Mouse (Mus musculus) heart, postnatal 4 days (tissue): ENCODE measurements at regions not wholly inside any gene's neighbourhood (a gene's known extent, or its start where the extent isn't known, plus 50 kb on each side); places are given as distances from the start of the nearest gene placed in this dataset.
A peak's percentile ranks its signal among the peaks of the same experiment; 100 is the strongest.
"Not testable (repeated sequence)": the region's sequence is repeated elsewhere in the genome, so short reads cannot be mapped to it uniquely, and the experiment has no call there.

ENCODE experiments used
- DNase-seq: peaks from one replicate; pipeline ENCODE4 v3.0.0; 2021

DNA sequence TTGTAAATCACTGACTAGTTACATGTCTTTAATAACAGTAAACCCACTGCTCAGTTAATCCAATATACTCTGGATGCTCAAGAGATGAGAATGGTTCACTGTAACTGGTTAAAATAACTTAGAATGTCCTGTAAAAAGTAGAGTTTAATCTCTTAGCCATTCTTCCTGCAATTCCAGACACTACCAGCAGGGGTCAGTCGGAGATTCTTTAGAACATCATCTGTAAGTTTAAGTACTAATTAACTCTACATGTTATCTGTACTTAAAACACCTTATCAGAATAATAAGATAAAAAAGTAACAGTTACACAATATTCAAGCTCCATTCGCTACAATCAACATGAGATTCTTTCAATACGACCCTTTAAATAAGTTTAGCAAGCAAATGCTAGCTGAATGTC, 58.7 kb upstream of the Olig3 start:
- no peak for DNase-seq

DNA sequence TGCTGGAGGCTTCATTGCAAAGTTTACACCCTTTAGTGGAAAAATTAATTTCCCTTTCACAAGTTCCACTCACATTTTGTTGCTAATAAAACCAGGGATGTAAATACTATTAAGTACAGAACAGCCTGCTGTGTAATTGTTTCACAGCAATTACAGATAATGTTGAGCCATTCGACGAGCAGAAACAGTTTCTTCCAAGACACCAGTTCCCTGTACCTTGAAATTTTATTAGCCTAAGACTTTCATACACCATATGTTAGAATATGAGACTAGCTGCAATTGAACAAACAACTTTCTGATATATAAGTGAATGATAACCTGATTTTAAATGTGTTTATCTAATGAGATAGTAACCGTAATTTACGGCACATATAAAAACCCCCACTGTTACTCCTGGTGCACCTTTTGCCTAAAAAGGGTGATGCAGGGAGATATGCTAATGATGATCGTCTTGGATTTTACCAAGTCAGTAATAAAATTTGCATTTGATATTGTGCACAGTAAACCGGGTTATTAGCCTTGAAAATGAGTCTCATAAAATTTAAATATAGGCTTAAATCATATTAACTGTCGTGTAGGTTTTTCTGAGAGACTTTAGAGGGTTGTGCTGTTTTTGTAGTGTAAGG, 60.8 kb upstream of the Olig3 start:
- DNase-seq: no peak

DNA sequence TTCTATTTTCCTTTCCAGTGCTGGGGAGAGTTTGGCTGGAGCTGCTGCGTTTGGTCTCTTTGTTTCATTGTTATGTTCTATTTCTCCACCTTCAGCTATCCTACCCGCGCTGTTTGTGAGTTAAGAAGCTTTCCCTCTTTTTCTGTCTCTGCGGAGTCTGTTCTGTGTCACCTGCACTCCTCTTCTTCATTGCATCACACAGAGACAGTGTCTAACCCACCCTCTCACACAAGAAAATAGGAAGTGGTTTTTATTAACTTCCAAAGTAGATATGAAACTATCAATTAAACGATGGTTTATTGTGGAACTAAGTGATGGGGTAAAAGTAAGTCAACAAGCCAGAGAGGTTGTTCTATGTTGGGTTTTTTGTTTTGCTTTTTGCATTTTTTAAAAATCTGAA, 64.9 kb upstream of the Olig3 start:
- DNase-seq: no peak

DNA sequence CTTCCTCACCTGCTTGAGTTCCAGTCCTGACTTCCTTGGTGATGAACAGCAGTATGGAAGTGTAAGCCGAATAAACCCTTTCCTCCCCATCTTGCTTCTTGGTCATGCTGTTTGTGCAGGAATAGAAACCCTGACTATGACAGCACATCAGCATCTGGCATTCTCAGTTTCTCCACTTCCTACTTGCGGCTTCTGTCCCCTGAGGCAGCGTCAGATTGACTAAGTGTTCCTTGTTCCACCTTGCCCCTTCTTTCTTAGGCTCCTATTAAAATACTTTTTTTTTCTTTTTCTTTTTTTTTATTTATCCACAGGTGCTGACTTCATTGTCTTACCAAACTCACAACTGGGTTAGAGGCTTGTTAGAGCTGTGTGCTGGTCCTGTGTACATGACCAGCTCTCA, 65.3 kb upstream of the Olig3 start:
- not testable (repeated sequence) for DNase-seq

DNA sequence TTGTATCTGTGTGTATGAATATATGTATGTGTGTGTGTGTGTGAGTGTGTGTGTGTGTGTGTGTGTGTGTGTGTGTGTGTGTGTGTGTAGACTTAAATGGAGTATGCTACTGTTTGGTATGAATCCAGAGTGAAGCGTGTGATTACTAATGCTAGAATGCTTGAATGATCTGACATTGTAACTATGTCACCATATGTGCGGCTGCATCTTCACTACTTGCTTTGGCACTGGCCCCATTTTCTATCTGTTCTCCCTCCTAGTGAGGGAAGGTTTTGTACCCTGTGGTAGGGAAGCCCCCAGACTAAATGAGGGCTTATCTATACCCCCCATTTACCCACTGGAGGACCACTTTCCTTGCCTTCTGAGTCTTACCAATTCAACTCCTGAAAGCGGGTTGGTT, 74.2 kb upstream of the Olig3 start:
- DNase-seq: no peak

DNA sequence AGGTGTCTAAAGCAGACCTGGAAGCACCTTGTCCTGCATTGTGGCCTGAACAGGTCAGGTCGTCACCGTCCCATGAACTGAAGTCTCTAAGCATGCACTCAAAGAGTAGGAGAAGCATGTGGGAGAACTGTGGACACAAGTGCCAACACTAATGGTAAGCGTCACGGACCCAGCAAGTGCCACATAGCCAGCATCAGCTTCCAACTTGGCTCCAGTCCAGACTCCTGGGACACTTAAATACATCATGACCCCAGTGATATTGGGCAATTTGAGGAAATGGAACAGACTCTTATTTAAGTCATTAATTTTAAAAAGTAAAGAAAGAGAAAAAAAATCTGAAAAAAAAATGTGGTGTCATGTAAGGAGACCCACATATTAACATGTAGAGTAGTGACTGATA, 75.3 kb upstream of the Olig3 start:
- no peak for DNase-seq

DNA sequence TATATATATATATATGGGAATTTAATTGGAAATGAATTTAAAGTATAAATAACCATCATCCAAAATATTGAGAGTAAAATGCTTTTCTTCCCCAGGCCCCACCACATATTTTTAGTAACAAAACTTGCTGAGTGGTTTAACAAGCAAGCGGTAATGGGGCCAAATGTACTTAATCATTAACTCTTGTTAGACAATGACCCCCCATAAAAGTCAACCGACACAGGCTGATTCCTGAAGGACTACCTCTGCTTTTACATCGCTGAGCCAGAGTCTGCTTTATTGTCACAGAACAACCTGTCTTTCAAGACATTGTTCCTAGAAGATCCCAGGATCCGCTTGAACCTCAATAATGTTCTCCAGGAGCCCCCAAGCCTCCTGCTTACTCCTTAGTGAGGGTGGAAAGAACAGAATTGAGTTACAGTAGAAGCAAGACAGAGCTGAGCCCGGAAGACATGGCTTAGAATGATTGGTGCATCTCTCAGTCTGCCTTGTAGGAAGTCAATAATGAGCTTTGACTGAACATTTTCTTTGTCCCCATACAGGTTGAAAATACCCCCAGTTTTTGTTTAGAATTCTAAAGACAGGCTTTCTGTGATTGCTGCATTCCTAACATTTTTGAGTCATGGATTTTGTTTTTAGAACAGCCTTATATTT, 78.0 kb upstream of the Olig3 start:
- DNase-seq: no peak

DNA sequence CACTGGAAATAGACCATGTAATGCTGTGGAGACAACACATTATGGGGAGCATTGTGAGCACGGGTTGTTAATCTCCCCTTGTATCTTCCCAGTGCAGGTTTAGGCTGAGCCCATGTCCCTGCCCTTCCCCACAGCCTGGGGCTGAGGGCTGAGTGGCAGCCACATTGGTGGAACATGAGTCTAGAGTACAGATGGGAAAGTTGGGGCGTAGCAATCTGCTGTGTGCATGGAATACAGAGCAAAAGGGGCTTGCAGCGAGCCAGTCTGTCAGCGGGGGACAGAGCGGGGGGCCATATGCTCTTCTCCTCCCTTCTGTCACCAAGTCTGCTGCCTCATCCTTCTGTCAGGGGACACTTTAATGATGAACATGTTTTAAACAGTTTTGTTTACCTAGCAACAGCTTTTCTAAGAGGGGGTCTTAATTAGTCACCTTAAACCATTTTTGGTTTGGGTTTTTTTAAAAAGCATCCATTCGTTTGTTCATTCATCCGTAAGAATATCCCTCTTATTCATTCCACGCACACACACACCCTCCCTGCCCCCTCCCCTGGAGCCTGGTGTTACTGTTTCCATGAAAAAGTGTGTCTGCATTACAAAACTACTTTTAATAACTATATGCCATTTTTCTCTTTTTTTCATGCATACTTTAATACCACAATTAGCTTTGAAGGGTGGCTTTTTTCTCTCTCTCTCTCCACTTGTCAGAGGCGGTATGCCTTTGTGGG, 79.1 kb upstream of the Olig3 start:
- DNase-seq: no peak

DNA sequence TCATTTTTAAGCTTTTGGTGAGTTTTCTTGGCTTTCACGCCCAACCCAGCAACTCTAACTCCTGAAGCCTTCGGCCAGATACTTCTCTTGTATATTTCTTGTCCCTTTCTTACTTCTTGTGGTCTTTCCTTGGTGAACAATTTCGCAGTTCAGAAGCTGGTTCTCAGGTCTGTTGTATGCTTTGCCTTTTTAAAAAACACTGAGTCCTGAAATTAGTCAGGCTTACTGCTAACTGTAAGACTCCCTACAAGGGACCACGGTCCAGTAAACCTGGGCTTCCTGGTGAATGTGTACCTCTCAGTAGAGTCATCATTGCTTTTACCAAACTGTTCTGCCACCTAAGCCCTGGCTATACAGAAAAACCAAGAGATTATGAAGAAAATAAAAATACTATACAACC, 81.3 kb upstream of the Olig3 start:
- no peak for DNase-seq

DNA sequence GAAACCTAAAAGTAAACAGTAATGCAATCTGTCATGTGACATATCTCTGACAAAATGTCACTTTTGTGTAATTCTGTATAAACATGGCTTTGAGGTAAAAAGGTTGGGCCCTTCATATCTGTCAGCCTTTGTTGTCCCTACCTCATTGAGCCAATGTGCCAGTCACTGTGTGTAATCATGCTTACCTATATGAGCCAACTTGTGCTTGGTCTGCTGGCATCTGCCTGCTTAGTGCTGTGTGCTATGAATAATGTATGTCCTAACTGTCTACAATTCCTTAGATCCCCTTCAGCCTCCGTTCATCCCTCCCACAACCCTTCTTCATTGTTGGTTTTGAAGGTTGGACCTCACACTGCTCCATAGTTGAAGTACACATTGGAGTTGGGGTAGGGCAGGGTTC, 86.9 kb upstream of the Olig3 start:
- no peak for DNase-seq

DNA sequence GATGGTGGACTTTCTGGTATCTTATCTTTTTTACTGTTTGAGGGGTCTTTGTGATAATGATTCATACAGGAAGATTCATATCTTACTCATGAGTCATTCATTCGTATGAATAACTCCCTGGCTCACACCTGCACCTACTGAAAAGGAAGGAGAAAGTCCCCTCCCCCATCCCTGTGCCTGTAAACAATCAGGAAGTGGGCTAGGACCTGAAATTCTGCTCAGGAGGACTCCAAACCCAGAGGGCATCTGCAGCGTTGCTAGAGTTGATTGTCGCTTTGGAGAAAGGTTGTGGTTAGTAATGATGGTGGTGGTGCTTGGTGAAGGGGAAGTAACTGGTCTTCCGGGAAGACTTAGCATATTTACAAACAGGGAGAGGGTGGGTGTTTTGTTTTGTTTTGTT, 88.3 kb upstream of the Olig3 start:
- DNase-seq: no peak

DNA sequence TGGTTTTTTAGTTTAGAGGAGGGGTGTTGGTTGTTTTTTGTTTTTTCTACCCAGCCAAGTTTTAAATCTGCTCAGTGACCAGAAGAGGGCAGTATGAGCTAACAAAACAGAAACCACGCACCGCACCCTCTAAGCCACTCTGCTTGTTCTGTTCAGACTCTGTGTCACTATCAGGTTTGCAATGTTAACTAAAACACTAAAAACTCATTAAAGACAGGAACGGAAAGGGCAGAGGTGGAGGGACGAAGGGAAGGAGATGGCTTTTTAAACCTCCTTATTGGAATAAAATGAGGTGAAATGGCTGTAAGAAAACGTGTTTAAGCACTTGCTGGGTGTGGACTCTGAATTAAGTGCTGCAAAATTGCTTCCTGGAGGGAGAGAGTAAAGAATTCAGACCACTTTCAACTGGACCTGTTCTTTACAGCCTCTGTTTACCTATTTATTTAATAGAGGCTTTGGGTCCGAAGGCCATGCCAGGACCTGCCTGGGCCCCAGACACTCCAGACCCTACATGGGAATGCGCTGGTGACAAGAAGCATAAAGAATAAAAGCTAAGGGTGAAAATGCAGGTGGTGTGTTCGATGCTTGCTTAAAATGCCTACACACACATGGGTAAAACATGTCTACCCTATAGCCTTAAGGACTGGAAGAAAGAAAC, 116.1 kb upstream of the Olig3 start:
- DNase-seq: peak; percentile 49

DNA sequence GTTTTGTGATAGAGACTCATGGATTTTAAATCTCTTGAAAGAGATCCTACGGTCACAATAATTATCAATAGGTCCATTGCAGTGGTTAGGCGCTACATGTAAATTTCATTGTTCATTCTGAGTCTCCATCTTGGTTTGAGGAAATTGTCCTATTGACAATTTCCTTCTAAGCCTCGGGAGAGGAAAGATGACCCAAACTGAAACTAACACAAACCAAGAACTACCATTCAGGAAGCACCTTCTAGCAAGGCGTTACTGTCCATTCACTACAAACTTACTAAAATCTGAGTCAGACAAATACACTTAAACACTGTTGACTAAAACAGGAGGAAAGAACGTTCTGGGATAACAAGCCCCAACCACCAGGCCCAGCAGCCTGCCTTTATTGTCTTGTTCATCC, 140.1 kb upstream of the Olig3 start:
- no peak for DNase-seq

DNA sequence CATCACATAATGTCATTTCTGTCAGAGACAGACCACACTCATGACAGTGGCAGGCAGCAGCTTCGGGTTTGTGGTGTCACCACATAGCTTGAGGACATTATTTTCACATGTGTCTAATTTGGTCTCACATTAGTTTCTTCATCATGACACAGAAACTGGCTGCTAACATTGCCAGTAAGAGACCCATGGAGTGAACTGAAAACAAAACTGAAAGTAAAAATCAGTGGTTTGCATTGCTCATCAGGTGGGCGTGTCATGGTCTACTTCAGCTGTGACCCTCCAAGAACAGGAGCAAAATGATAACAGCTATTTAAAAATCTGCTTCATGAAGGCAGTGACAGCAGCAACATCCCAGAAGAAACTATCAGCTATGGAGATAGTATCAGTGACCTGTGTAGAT, 146.6 kb upstream of the Olig3 start:
- no peak for DNase-seq

DNA sequence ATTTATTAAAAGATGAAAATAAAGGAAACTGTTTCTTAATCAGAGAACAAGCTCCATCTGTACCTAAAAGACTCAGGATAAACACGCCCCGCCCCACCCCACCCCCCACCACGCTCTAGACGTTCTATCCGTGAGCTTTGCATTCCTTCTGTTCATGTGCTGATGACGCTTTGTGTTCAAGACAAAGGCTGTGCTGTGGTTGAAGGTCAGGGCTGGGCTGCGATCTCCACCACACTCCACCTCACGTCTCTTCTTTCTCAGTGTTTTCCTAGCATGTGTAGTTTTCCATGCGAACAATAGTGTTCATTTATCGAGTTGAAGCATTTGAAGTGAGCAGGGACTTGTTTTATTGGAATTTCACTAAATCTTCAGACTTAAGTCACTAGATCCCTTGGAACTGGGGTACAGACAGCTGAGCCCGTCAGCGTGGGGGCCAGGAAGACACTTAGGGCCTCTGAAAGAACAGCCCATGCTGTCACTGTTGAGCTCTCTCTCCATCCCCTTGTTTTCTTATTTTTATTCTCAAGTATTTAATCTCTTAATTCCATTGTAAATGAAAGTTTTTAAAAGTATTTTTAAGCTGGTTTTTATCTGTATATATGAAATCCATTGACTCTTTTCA, 148.1 kb upstream of the Olig3 start:
- no peak for DNase-seq

DNA sequence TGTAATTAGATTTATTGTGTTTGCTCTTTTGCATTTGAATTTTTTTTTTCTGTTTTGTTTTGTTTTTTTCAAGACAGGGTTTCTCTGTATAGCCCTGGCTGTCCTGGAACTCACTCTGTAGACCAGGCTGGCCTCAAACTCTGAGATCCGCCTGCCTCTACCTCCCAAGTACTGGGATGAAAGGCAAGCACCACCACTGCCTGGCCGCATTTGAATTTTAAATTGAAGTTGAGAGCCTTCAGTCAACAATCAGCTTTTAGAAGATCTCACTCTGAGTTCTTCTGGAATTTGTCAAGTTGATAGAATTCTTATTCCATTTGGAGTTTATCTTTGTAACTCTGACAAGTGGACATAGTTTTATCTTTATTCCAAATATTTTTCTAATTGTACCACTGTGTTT, 148.8 kb upstream of the Olig3 start:
- DNase-seq: no peak

DNA sequence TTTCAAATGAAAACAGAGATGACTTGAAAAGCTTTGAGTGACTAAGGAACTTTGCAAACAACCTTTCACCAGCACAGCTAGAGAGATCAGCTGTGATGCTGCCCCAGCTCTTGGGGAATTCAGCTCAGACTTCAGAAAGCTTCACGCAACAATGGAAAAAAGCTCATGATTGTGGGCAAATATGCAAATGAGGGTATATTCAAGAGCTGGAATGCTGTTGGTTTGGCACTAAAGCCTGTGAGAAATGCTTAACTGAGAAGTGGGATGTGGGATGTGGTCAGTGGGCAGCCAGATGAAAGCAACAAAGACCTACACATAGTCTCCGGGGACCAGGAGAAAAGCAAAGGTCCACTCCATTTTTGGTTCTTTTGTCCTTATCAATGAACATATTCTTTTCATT, 156.0 kb upstream of the Olig3 start:
- DNase-seq: no peak

DNA sequence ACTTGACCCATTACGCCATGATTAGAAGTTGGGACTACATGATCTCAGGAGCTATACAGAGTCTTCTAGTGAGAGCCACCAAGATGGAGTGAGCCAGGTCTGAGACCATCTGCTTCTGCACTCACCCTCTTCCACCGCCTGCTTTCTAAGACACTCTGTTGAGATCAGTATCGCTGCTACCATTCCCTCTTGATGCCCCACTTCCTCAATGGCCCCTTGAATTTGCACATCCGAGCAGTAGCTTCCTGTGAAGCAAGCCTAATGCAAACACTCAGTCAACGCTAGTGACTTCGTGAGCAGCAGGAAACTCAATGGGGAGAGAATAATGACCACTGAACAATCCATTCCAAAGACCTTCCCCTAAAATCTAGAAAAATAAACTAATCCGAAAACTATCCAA, 160.7 kb upstream of the Olig3 start:
- no peak for DNase-seq

DNA sequence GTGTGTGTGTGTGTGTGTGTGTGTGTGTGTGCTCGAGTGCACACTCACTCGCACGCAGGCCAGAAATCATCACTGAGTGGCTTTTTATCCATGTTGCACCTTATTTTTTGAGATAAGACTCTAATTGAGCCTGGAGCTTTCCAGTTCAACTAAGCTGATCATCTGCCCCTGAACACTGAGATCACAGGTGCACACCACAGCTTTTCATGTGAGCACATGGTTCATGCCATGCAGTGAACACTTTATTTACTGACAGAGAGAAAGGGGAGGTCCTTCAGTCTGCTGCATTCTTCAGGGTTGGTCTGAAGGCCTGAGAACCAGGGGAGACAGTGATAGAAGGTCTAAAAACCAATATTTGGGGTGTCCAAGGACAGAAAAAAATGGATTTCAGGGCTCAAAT, 161.7 kb upstream of the Olig3 start:
- no peak for DNase-seq

DNA sequence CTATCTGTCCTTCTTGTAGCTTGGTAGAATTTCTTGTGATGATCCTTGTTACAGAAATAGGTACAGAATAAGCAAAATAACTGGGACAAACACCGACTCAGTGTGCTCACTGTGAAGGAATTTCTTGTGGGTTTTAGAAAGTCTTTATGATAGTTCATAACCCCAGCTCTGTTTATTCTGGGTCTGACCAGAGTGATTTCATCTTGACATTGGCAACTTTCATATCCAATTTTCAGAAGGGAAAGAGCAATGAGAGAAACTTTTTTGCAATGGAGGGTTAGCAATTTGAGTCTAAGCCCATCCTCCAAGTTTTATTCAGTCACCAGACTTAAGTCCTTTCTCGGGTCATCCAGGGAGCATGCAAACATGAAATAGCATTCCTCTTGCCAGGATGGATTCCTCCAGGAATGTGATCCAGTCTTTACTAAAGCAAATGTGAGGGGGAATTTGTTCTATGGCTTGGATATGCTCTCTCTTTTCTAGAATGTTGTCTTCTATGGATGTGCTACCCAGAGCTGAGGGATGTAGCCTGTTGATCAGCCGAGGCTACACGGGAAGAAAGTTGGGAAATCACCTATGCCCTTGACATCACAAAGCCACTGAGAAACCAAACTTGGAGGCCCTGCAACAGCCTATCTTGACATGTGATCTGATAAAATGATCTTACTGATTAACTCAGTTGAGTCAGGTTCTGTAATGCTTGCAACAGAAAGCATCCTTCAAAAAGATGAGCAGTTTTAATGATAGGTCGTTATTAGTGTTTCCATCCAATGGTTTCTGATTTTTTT, 163.2 kb upstream of the Olig3 start:
- DNase-seq: no peak

DNA sequence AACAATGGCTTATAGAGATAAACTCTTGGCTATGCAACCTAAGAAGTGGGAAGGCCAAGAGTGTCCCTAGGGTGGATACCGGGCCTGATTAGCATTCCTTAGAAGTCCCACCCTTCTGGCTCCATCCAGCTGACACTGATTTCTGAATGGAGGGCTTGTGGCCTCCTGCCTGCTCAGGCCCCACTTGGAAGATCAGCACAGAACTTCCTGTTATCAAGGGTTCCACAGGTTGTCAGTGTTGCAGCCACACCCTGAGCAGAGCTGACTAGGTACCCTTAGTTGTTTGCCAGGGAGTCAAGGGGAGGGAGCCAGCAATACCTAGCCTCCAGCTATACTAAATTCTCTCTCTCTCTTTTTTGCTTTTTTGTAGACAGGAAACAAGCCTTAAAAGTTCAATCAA, 164.1 kb upstream of the Olig3 start:
- peak; percentile 38 for DNase-seq

DNA sequence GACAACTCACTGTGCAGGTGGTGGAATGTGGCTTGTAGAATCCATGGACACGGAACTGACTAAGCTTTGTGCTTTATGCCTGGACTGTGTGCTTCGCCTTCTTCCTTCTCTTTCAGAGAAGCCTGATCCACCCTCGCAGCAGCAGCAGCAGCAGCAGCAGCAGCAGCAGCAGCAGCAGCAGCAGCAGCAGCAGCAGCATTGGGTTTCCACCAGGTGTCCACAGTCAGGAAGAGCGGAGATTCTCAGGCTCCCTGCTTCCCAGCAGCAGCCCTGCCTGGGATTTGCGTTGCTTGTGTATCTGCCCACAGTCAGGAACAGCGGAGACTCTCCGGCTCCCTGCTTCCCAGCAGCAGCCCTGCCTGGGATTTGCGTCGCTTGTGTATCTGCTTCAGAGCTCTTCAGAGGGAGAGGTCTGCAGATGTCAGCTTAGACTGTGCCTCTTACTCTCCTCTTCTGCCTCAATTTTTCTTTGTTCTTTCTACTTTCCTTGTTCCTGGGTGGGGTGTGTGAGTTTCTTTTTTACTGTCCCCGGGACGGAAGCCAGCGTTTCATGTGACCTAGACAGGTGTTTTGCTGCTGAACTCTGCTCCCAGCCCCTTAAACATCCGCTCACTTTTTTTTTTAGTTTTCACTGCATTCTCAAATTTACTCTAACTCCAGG, 168.1 kb upstream of the Olig3 start:
- no peak for DNase-seq
